Mouse (Mus musculus) stomach, adult 2 months (tissue): ENCODE measurements around the gene 4930524N10Rik. TPM values are rescaled to one million over a fixed set of nuclear protein-coding genes. Genes with fewer than 3 reads are reported as not detected.

ENCODE experiments used
- polyA plus RNA-seq: library from polyadenylated mRNA; depleted of rRNA; stranded (reverse); fragments of >200 nt; gene quantifications from 2 replicates; pipeline ENCODE4 v1.2.3, GENCODE M21; 2012; rRNA removed

4930524N10Rik gene
- not detected in 2 replicates for polyA plus RNA-seq

GRCm38 (mm10) chrX:154343292-154343691 lies at the start of gene 4930524N10Rik:
4930524N10Rik (minus strand) TSS chrX:154343392.

Other genes with a start within 250 kb of the 4930524N10Rik start
- gene Gm15140, start 222.7 kb downstream of the 4930524N10Rik start, polyA plus RNA-seq: not detected in 2 replicates
- gene Samt4, start 138.6 kb upstream of the 4930524N10Rik start, polyA plus RNA-seq: not detected in 2 replicates
- not detected in 2 replicates for gene Samt2, start 236.0 kb upstream of the 4930524N10Rik start, polyA plus RNA-seq